Mouse (Mus musculus) left cerebral cortex, adult 8-10 months (tissue): Measurements from ENCODE around the gene Nkd1. TPM values are rescaled to one million over a fixed set of nuclear protein-coding genes. Genes with fewer than 3 reads are reported as not detected.
A peak's percentile ranks its signal among the peaks of the same experiment; 100 is the strongest.

Experiments
- DNase-seq, 2 experiments: peaks; one replicate each; pipeline ENCODE4 v3.0.0; 2022; ENCODE audit warnings: low spot score in 2 of 2
- total RNA-seq, 4 experiments: library from RNA; stranded (reverse); gene quantifications; 2 replicates each; pipeline ENCODE4 v1.2.4; 2022

Nkd1 gene
- total RNA-seq, 4 experiments from 2014 or later, result 11.1 to 15.6 (median 14.6) TPM

- no peak for DNase-seq
Measured at GRCm38 (mm10) chr8:88572941-88573645, 51.9 kb downstream of the Nkd1 start.

GRCm38 (mm10) chr8:88574975-88575374 is 53.8 kb downstream of the Nkd1 start:
- DNase-seq, result no peak

GRCm38 (mm10) chr8:88576351-88577142 is 55.4 kb downstream of the Nkd1 start:
- DNase-seq, result peak in 1 of 2 experiments; percentile 52

- DNase-seq, result no peak
Measured at GRCm38 (mm10) chr8:88577666-88578065, 56.5 kb downstream of the Nkd1 start.

- DNase-seq, result no peak
Measured at GRCm38 (mm10) chr8:88578413-88579175, 57.4 kb downstream of the Nkd1 start.

GRCm38 (mm10) chr8:88579246-88579645 is 58.1 kb downstream of the Nkd1 start:
- DNase-seq, result no peak

- DNase-seq, result no peak
Measured at GRCm38 (mm10) chr8:88579668-88580330, 58.6 kb downstream of the Nkd1 start.

- no peak for DNase-seq
Measured at GRCm38 (mm10) chr8:88580785-88581184, 59.6 kb downstream of the Nkd1 start.

- DNase-seq, result no peak
Measured at GRCm38 (mm10) chr8:88583863-88584262, 62.7 kb downstream of the Nkd1 start.

- DNase-seq, result no peak
Measured at GRCm38 (mm10) chr8:88588205-88588889, 67.2 kb downstream of the Nkd1 start.

- no peak for DNase-seq
Measured at GRCm38 (mm10) chr8:88590226-88590625, 69.1 kb downstream of the Nkd1 start.

GRCm38 (mm10) chr8:88593947-88594346 is 72.8 kb downstream of the Nkd1 start:
- DNase-seq, result no peak

GRCm38 (mm10) chr8:88596042-88596441 is 74.9 kb downstream of the Nkd1 start:
- no peak for DNase-seq

GRCm38 (mm10) chr8:88598578-88598977 is 77.4 kb downstream of the Nkd1 start:
- no peak for DNase-seq

GRCm38 (mm10) chr8:88599491-88599890 is 78.3 kb downstream of the Nkd1 start:
- no peak for DNase-seq

- no peak for DNase-seq
Measured at GRCm38 (mm10) chr8:88603446-88603989, 82.4 kb downstream of the Nkd1 start.

GRCm38 (mm10) chr8:88604065-88605038 is 83.2 kb downstream of the Nkd1 start:
- peak in 1 of 2 experiments; percentile 24 for DNase-seq

GRCm38 (mm10) chr8:88605361-88606040 is 84.3 kb downstream of the Nkd1 start:
- DNase-seq, result no peak

GRCm38 (mm10) chr8:88609036-88609435 is 87.9 kb downstream of the Nkd1 start:
- DNase-seq, result no peak
